Mouse (Mus musculus): ENCODE measurements around the gene Afap1l2.

- TF ChIP-seq EP300 (IDR thresholded peaks at IDR 0.05; ENCODE audit: low read depth) (no peak), CTCF (IDR thresholded peaks at IDR 0.05; ENCODE audit: low read depth) (no peak)
These were observed 97.5 kb downstream of the Afap1l2 start for GRCm38 (mm10) chr19:56910561-56910960.
